Mouse (Mus musculus): ENCODE data around the gene Asap2.
"Not testable (repeated sequence)": the region's sequence is repeated elsewhere in the genome, so short reads cannot be mapped to it uniquely, and the experiment has no call there.

Asap2 gene

GRCm38 (mm10) chr12:20990132-20990531 is at the start of gene Asap2:
Gene Asap2 (plus strand): TSS chr12:20990459.
- not testable (repeated sequence) for TF ChIP-seq GATA4 (IDR thresholded peaks at IDR 0.05; ENCODE audit: insufficient replicate concordance, low read length)

GRCm38 (mm10) chr12:21111476-21112452 is 121.5 kb downstream of the Asap2 start:
- no peak for TF ChIP-seq GATA4 (IDR thresholded peaks at IDR 0.05; ENCODE audit: insufficient replicate concordance, low read length)

- no peak for TF ChIP-seq GATA4 (IDR thresholded peaks at IDR 0.05; ENCODE audit: insufficient replicate concordance, low read length)
Observed at GRCm38 (mm10) chr12:21112453-21112857, 122.2 kb downstream of the Asap2 start.

- TF ChIP-seq GATA4 (IDR thresholded peaks at IDR 0.05; ENCODE audit: insufficient replicate concordance, low read length), result no peak
Observed at GRCm38 (mm10) chr12:21119446-21119845, 129.2 kb downstream of the Asap2 start.

- no peak for TF ChIP-seq GATA4 (IDR thresholded peaks at IDR 0.05; ENCODE audit: insufficient replicate concordance, low read length)
Observed at GRCm38 (mm10) chr12:21122818-21123217, 132.6 kb downstream of the Asap2 start.

GRCm38 (mm10) chr12:21123647-21124046 is 133.4 kb downstream of the Asap2 start:
- TF ChIP-seq GATA4 (IDR thresholded peaks at IDR 0.05; ENCODE audit: insufficient replicate concordance, low read length), result no peak

GRCm38 (mm10) chr12:21125675-21126470 is 135.6 kb downstream of the Asap2 start:
- no peak for TF ChIP-seq GATA4 (IDR thresholded peaks at IDR 0.05; ENCODE audit: insufficient replicate concordance, low read length)

GRCm38 (mm10) chr12:21126516-21126915 is 136.3 kb downstream of the Asap2 start:
- no peak for TF ChIP-seq GATA4 (IDR thresholded peaks at IDR 0.05; ENCODE audit: insufficient replicate concordance, low read length)

- no peak for TF ChIP-seq GATA4 (IDR thresholded peaks at IDR 0.05; ENCODE audit: insufficient replicate concordance, low read length)
Observed at GRCm38 (mm10) chr12:21128930-21129869, 138.9 kb downstream of the Asap2 start.

- TF ChIP-seq GATA4 (IDR thresholded peaks at IDR 0.05; ENCODE audit: insufficient replicate concordance, low read length), result no peak
Observed at GRCm38 (mm10) chr12:21130274-21130823, 140.1 kb downstream of the Asap2 start.

GRCm38 (mm10) chr12:21132537-21132936 is 142.3 kb downstream of the Asap2 start:
- TF ChIP-seq GATA4 (IDR thresholded peaks at IDR 0.05; ENCODE audit: insufficient replicate concordance, low read length), result no peak

- no peak for TF ChIP-seq GATA4 (IDR thresholded peaks at IDR 0.05; ENCODE audit: insufficient replicate concordance, low read length)
Observed at GRCm38 (mm10) chr12:21133031-21133430, 142.8 kb downstream of the Asap2 start.

GRCm38 (mm10) chr12:21133972-21134859 is 144.0 kb downstream of the Asap2 start:
- no peak for TF ChIP-seq GATA4 (IDR thresholded peaks at IDR 0.05; ENCODE audit: insufficient replicate concordance, low read length)

All from liver, adult (tissue).